Mouse (Mus musculus): ENCODE measurements around the gene Wdr6.
"Not testable (repeated sequence)": the region's sequence is repeated elsewhere in the genome, so short reads cannot be mapped to it uniquely, and the experiment has no call there.

GRCm38 (mm10) chr9:108607929-108608328 lies 29.4 kb upstream of the Wdr6 start:
- TF ChIP-seq CTCF (IDR thresholded peaks at IDR 0.05; ENCODE audit: low read depth, low read length); GATA1 (IDR thresholded peaks at IDR 0.05; ENCODE audit: borderline replicate concordance, low read length): not testable (repeated sequence)
